Mouse (Mus musculus) lung, adult 2 months (tissue): ENCODE data around the gene Gm42906.

ENCODE experiments used
- CTCF ChIP-seq: fragments of 200-500 bp; IDR thresholded peaks from 2 replicates; pipeline ENCODE4 v1.5.1; 2011; ENCODE audit warnings: mild to moderate bottlenecking, low read length, control low read depth; ENCODE audit not compliant: insufficient read depth
- POLR2A ChIP-seq: fragments of 200-500 bp; IDR thresholded peaks from 2 replicates; pipeline ENCODE4 v1.6.1; 2011; ENCODE audit warnings: low read depth, mild to moderate bottlenecking, control low read depth, low read length, borderline replicate concordance; ENCODE audit errors: extremely low read depth

GRCm38 (mm10) chr5:151020831-151021230, 407.1 kb downstream of the Gm42906 start:
- no peak for TF ChIP-seq CTCF
- TF ChIP-seq POLR2A, result peak; percentile 48; the same call in 1 of the 2 replicates
